Mouse (Mus musculus): ENCODE data around the gene Gm45062. TPM values are rescaled to one million over a fixed set of nuclear protein-coding genes. Genes with fewer than 3 reads are reported as not detected.

The Gm45062 gene
- polyA plus RNA-seq, 1 experiment from 2014 or later, result 2.3 TPM

GRCm38 (mm10) chr6:8423142-8423541 lies 163.9 kb downstream of the Gm45062 start:
- Histone ChIP-seq H3K27ac (ENCODE audit: low read length) (no peak overlapping the region), H3K9me3 (replicated peaks; ENCODE audit: control insufficient read depth, low read length) (no peaks in the 10 kb centered on the region), H3K27me3 (ENCODE audit: control insufficient read depth, insufficient read depth, low read depth, low read length) (no peaks in the 10 kb centered on the region), H3K4me1 (ENCODE audit: control insufficient read depth, low read depth, low read length) (peaks cover 3% of the 10 kb centered on the region; the same call in 1 of the 2 replicates), H3K36me3 (ENCODE audit: control insufficient read depth, insufficient read depth) (no peaks in the 10 kb centered on the region), H3K4me3 (ENCODE audit: low read depth, low read length) (no peak overlapping the region), H3K9ac (ENCODE audit: low read depth, low read length) (no peak overlapping the region), H3K4me2 (ENCODE audit: low read depth, low read length) (no peak overlapping the region)
- ATAC-seq (ENCODE audit: low read depth), result peak; percentile 39
- WGBS (ENCODE audit: insufficient replicate concordance), result 54% methylated on average over 2 of the region's 2 CpGs

GRCm38 (mm10) chr6:8427692-8428091 lies 168.4 kb downstream of the Gm45062 start:
- no peak overlapping the region for H3K9ac ChIP-seq (ENCODE audit: low read depth, low read length)
- no peak for ATAC-seq (ENCODE audit: low read depth)
- H3K9me3 ChIP-seq (replicated peaks; ENCODE audit: control insufficient read depth, low read length), result no peaks in the 10 kb centered on the region
- no peak overlapping the region for H3K4me2 ChIP-seq (ENCODE audit: low read depth, low read length)
- H3K27ac ChIP-seq (ENCODE audit: low read length), result no peak overlapping the region
- H3K27me3 ChIP-seq (ENCODE audit: control insufficient read depth, insufficient read depth, low read depth, low read length), result no peaks in the 10 kb centered on the region
- no peaks in the 10 kb centered on the region for H3K4me1 ChIP-seq (ENCODE audit: control insufficient read depth, low read depth, low read length)
- WGBS (ENCODE audit: insufficient replicate concordance), result 45% methylated on average over 5 of the region's 5 CpGs
- no peak overlapping the region for H3K4me3 ChIP-seq (ENCODE audit: low read depth, low read length)
- no peaks in the 10 kb centered on the region for H3K36me3 ChIP-seq (ENCODE audit: control insufficient read depth, insufficient read depth)

GRCm38 (mm10) chr6:8430610-8431234 lies 171.5 kb downstream of the Gm45062 start:
- H3K4me1 ChIP-seq (ENCODE audit: control insufficient read depth, low read depth, low read length), result no peaks in the 10 kb centered on the region
- H3K9ac ChIP-seq (ENCODE audit: low read depth, low read length), result no peak overlapping the region
- ATAC-seq (ENCODE audit: low read depth), result no peak
- H3K4me3 ChIP-seq (ENCODE audit: low read depth, low read length), result no peak overlapping the region
- no peak overlapping the region for H3K4me2 ChIP-seq (ENCODE audit: low read depth, low read length)
- H3K27ac ChIP-seq (ENCODE audit: low read length), result no peak overlapping the region
- WGBS (ENCODE audit: insufficient replicate concordance), result 81% methylated on average over 9 of the region's 9 CpGs
- no peaks in the 10 kb centered on the region for H3K9me3 ChIP-seq (replicated peaks; ENCODE audit: control insufficient read depth, low read length)
- H3K27me3 ChIP-seq (ENCODE audit: control insufficient read depth, insufficient read depth, low read depth, low read length), result no peaks in the 10 kb centered on the region
- no peaks in the 10 kb centered on the region for H3K36me3 ChIP-seq (ENCODE audit: control insufficient read depth, insufficient read depth)

- Histone ChIP-seq H3K4me3 (ENCODE audit: low read depth, low read length) (no peak overlapping the region), H3K9me3 (replicated peaks; ENCODE audit: control insufficient read depth, low read length) (no peaks in the 10 kb centered on the region), H3K27ac (ENCODE audit: low read length) (no peak overlapping the region), H3K4me1 (ENCODE audit: control insufficient read depth, low read depth, low read length) (no peaks in the 10 kb centered on the region), H3K4me2 (ENCODE audit: low read depth, low read length) (no peak overlapping the region), H3K9ac (ENCODE audit: low read depth, low read length) (no peak overlapping the region), H3K27me3 (ENCODE audit: control insufficient read depth, insufficient read depth, low read depth, low read length) (no peaks in the 10 kb centered on the region), H3K36me3 (ENCODE audit: control insufficient read depth, insufficient read depth) (no peaks in the 10 kb centered on the region)
- no peak for ATAC-seq (ENCODE audit: low read depth)
- 77% methylated on average over 9 of the region's 9 CpGs for WGBS (ENCODE audit: insufficient replicate concordance)
These were observed 173.9 kb downstream of the Gm45062 start for GRCm38 (mm10) chr6:8433179-8433578.

GRCm38 (mm10) chr6:8437937-8438336 lies 178.7 kb downstream of the Gm45062 start:
- Histone ChIP-seq H3K4me2 (ENCODE audit: low read depth, low read length) (no peak overlapping the region), H3K4me1 (ENCODE audit: control insufficient read depth, low read depth, low read length) (no peaks in the 10 kb centered on the region), H3K36me3 (ENCODE audit: control insufficient read depth, insufficient read depth) (no peaks in the 10 kb centered on the region), H3K27ac (ENCODE audit: low read length) (no peak overlapping the region), H3K4me3 (ENCODE audit: low read depth, low read length) (no peak overlapping the region), H3K9me3 (replicated peaks; ENCODE audit: control insufficient read depth, low read length) (no peaks in the 10 kb centered on the region), H3K27me3 (ENCODE audit: control insufficient read depth, insufficient read depth, low read depth, low read length) (no peaks in the 10 kb centered on the region), H3K9ac (ENCODE audit: low read depth, low read length) (no peak overlapping the region)
- WGBS (ENCODE audit: insufficient replicate concordance), result 73% methylated on average over 3 of the region's 3 CpGs
- no peak for ATAC-seq (ENCODE audit: low read depth)

- ATAC-seq (ENCODE audit: low read depth), result no peak
- no peak overlapping the region for H3K9ac ChIP-seq (ENCODE audit: low read depth, low read length)
- WGBS (ENCODE audit: insufficient replicate concordance), result 74% methylated on average over 3 of the region's 3 CpGs
- no peak overlapping the region for H3K27ac ChIP-seq (ENCODE audit: low read length)
- no peaks in the 10 kb centered on the region for H3K36me3 ChIP-seq (ENCODE audit: control insufficient read depth, insufficient read depth)
- H3K9me3 ChIP-seq (replicated peaks; ENCODE audit: control insufficient read depth, low read length), result no peaks in the 10 kb centered on the region
- no peak overlapping the region for H3K4me3 ChIP-seq (ENCODE audit: low read depth, low read length)
- no peaks in the 10 kb centered on the region for H3K4me1 ChIP-seq (ENCODE audit: control insufficient read depth, low read depth, low read length)
- H3K4me2 ChIP-seq (ENCODE audit: low read depth, low read length), result no peak overlapping the region
- no peaks in the 10 kb centered on the region for H3K27me3 ChIP-seq (ENCODE audit: control insufficient read depth, insufficient read depth, low read depth, low read length)
These were observed 182.6 kb downstream of the Gm45062 start for GRCm38 (mm10) chr6:8441814-8442213.

GRCm38 (mm10) chr6:8446786-8447185 lies 187.5 kb downstream of the Gm45062 start:
- H3K4me1 ChIP-seq (ENCODE audit: control insufficient read depth, low read depth, low read length), result no peaks in the 10 kb centered on the region
- no peak overlapping the region for H3K9ac ChIP-seq (ENCODE audit: low read depth, low read length)
- no peak overlapping the region for H3K27ac ChIP-seq (ENCODE audit: low read length)
- H3K36me3 ChIP-seq (ENCODE audit: control insufficient read depth, insufficient read depth), result no peaks in the 10 kb centered on the region
- no peak overlapping the region for H3K4me3 ChIP-seq (ENCODE audit: low read depth, low read length)
- H3K9me3 ChIP-seq (replicated peaks; ENCODE audit: control insufficient read depth, low read length), result no peaks in the 10 kb centered on the region
- no peaks in the 10 kb centered on the region for H3K27me3 ChIP-seq (ENCODE audit: control insufficient read depth, insufficient read depth, low read depth, low read length)
- no peak overlapping the region for H3K4me2 ChIP-seq (ENCODE audit: low read depth, low read length)
- no peak for ATAC-seq (ENCODE audit: low read depth)
- 64% methylated on average over 5 of the region's 5 CpGs for WGBS (ENCODE audit: insufficient replicate concordance)

- H3K4me2 ChIP-seq (ENCODE audit: low read depth, low read length), result no peak overlapping the region
- H3K4me1 ChIP-seq (ENCODE audit: control insufficient read depth, low read depth, low read length), result no peaks in the 10 kb centered on the region
- H3K27me3 ChIP-seq (ENCODE audit: control insufficient read depth, insufficient read depth, low read depth, low read length), result no peaks in the 10 kb centered on the region
- H3K9ac ChIP-seq (ENCODE audit: low read depth, low read length), result no peak overlapping the region
- no peak overlapping the region for H3K27ac ChIP-seq (ENCODE audit: low read length)
- H3K4me3 ChIP-seq (ENCODE audit: low read depth, low read length), result no peak overlapping the region
- no peak for ATAC-seq (ENCODE audit: low read depth)
- H3K36me3 ChIP-seq (ENCODE audit: control insufficient read depth, insufficient read depth), result no peaks in the 10 kb centered on the region
- 65% methylated on average over 5 of the region's 5 CpGs for WGBS (ENCODE audit: insufficient replicate concordance)
- H3K9me3 ChIP-seq (replicated peaks; ENCODE audit: control insufficient read depth, low read length), result no peaks in the 10 kb centered on the region
These were observed 196.3 kb downstream of the Gm45062 start for GRCm38 (mm10) chr6:8455599-8455998.

- Histone ChIP-seq H3K27me3 (ENCODE audit: control insufficient read depth, insufficient read depth, low read depth, low read length) (no peaks in the 10 kb centered on the region), H3K4me2 (ENCODE audit: low read depth, low read length) (no peak overlapping the region), H3K9ac (ENCODE audit: low read depth, low read length) (no peak overlapping the region), H3K4me3 (ENCODE audit: low read depth, low read length) (no peak overlapping the region), H3K36me3 (ENCODE audit: control insufficient read depth, insufficient read depth) (no peaks in the 10 kb centered on the region), H3K27ac (ENCODE audit: low read length) (no peak overlapping the region), H3K9me3 (replicated peaks; ENCODE audit: control insufficient read depth, low read length) (no peaks in the 10 kb centered on the region), H3K4me1 (ENCODE audit: control insufficient read depth, low read depth, low read length) (no peaks in the 10 kb centered on the region)
- 85% methylated on average over 4 of the region's 4 CpGs for WGBS (ENCODE audit: insufficient replicate concordance)
- ATAC-seq (ENCODE audit: low read depth), result no peak
These were observed 199.3 kb downstream of the Gm45062 start for GRCm38 (mm10) chr6:8458596-8458995.

Data from liver, embryonic 16.5 days (tissue).